Mouse (Mus musculus) intestine, postnatal 0 days (tissue): ENCODE measurements at regions not wholly inside any gene's neighbourhood (a gene's known extent, or its start where the extent isn't known, plus 50 kb on each side); places are given as distances from the start of the nearest gene placed in this dataset.

ENCODE experiments used
- ATAC-seq: fragments of 200-750 bp; cut with Nextera tagmentation; 2 replicates; pipeline ENCODE4 v1.8.0; 2017; ENCODE audit warnings: mild to moderate bottlenecking, moderate TSS enrichment, moderate library complexity
- H3K27ac ChIP-seq: fragments of 300-500 bp; sonication (generic); 2 replicates; pipeline ENCODE4 v1.5.1; 2014; ENCODE audit warnings: mild to moderate bottlenecking, low read depth, low read length, moderate library complexity
- H3K27me3 ChIP-seq: fragments of 300-500 bp; sonication (generic); replicated peaks from 2 replicates; pipeline ENCODE4 v1.6.1; 2014; ENCODE audit warnings: low read length, mixed read lengths; ENCODE audit not compliant: control insufficient read depth, insufficient read depth
- H3K36me3 ChIP-seq: fragments of 300-500 bp; sonication (generic); 2 replicates; pipeline ENCODE4 v1.6.1; 2014; ENCODE audit warnings: mild to moderate bottlenecking, moderate library complexity; ENCODE audit not compliant: control insufficient read depth, insufficient read depth
- H3K4me1 ChIP-seq: fragments of 300-500 bp; sonication (generic); replicated peaks from 2 replicates; pipeline ENCODE4 v1.6.1; 2014; ENCODE audit warnings: antibody characterized with exemption, low read length, mixed read lengths; ENCODE audit not compliant: control insufficient read depth, insufficient read depth
- H3K4me2 ChIP-seq: fragments of 300-500 bp; sonication (generic); replicated peaks from 2 replicates; pipeline ENCODE4 v1.6.1; 2014; ENCODE audit warnings: low read depth, mild to moderate bottlenecking, moderate library complexity
- H3K4me3 ChIP-seq: fragments of 300-500 bp; sonication (generic); 2 replicates; pipeline ENCODE4 v1.5.1; 2014; ENCODE audit warnings: low read depth, low read length
- H3K9ac ChIP-seq: fragments of 300-500 bp; sonication (generic); 2 replicates; pipeline ENCODE4 v1.6.1; 2014; ENCODE audit warnings: mild to moderate bottlenecking, low read depth, low read length
- H3K9me3 ChIP-seq: fragments of 300-500 bp; sonication (generic); 2 replicates; pipeline ENCODE4 v1.6.1; 2016; ENCODE audit warnings: mixed run types; ENCODE audit not compliant: control insufficient read depth
- CTCF ChIP-seq: sonication (generic); IDR thresholded peaks from 2 replicates; pipeline ENCODE4 v1.5.1; 2016; ENCODE audit warnings: low read depth, mild to moderate bottlenecking, control low read depth, antibody characterized with exemption, moderate library complexity
- WGBS: fragments of 180-500 bp; shearing (Covaris S2); extraction: QIAGEN DNeasy Blood & Tissue Kit; methylation state at CpG from one replicate; pipeline ENCODE4 v1.1.7; 2014; 5-methylcytosine and 5-hydroxymethylcytosine counted together

- ATAC-seq: peak; percentile 100
Measured at GRCm38 (mm10) chr1:102628061-102628460, 2140.3 kb upstream of the Cdh20 start.

GRCm38 (mm10) chr1:102644379-102644778 is 2123.9 kb upstream of the Cdh20 start:
- Histone ChIP-seq H3K9me3 (no peaks in the 10 kb centered on the region), H3K4me1 (no peaks in the 10 kb centered on the region), H3K9ac (no peak overlapping the region), H3K27ac (no peak overlapping the region), H3K4me3 (no peak overlapping the region), H3K27me3 (no peaks in the 10 kb centered on the region), H3K4me2 (no peak overlapping the region), H3K36me3 (no peaks in the 10 kb centered on the region)
- no peak for ATAC-seq
- 54% methylated on average over 1 of the region's 1 CpGs for WGBS
- no peak for TF ChIP-seq CTCF

More at GRCm38 (mm10) chr1:102628061-102628460, 2140.3 kb upstream of the Cdh20 start:
- no peak for TF ChIP-seq CTCF
- H3K9me3 ChIP-seq: no peaks in the 10 kb centered on the region
- H3K27ac ChIP-seq: no peak overlapping the region
- 76% methylated on average over 7 of the region's 7 CpGs for WGBS
- no peaks in the 10 kb centered on the region for H3K27me3 ChIP-seq
- no peak overlapping the region for H3K9ac ChIP-seq
- no peaks in the 10 kb centered on the region for H3K36me3 ChIP-seq
- H3K4me2 ChIP-seq: no peak overlapping the region
- H3K4me3 ChIP-seq: no peak overlapping the region
- H3K4me1 ChIP-seq: no peaks in the 10 kb centered on the region

GRCm38 (mm10) chr1:102687367-102688070 is 2080.8 kb upstream of the Cdh20 start:
- no peak overlapping the region for H3K27ac ChIP-seq
- no peaks in the 10 kb centered on the region for H3K9me3 ChIP-seq
- no peak overlapping the region for H3K9ac ChIP-seq
- H3K4me1 ChIP-seq: no peaks in the 10 kb centered on the region
- no peak for ATAC-seq
- no peak overlapping the region for H3K4me3 ChIP-seq
- 83% methylated on average over 2 of the region's 2 CpGs for WGBS
- no peaks in the 10 kb centered on the region for H3K36me3 ChIP-seq
- no peak overlapping the region for H3K4me2 ChIP-seq
- TF ChIP-seq CTCF: no peak
- H3K27me3 ChIP-seq: no peaks in the 10 kb centered on the region

- no peak overlapping the region for H3K4me2 ChIP-seq
- no peaks in the 10 kb centered on the region for H3K4me1 ChIP-seq
- no peak overlapping the region for H3K9ac ChIP-seq
- no peak overlapping the region for H3K4me3 ChIP-seq
- no peaks in the 10 kb centered on the region for H3K36me3 ChIP-seq
- H3K27ac ChIP-seq: no peak overlapping the region
- WGBS: 76% methylated on average over 2 of the region's 2 CpGs
- no peaks in the 10 kb centered on the region for H3K27me3 ChIP-seq
- TF ChIP-seq CTCF: no peak
- H3K9me3 ChIP-seq: no peaks in the 10 kb centered on the region
- no peak for ATAC-seq
Measured at GRCm38 (mm10) chr1:102716459-102716858, 2051.9 kb upstream of the Cdh20 start.

GRCm38 (mm10) chr1:102733991-102734390 is 2034.3 kb upstream of the Cdh20 start:
- Histone ChIP-seq H3K36me3 (no peaks in the 10 kb centered on the region), H3K9ac (no peak overlapping the region), H3K27me3 (no peaks in the 10 kb centered on the region), H3K4me3 (no peak overlapping the region), H3K9me3 (no peaks in the 10 kb centered on the region), H3K27ac (no peak overlapping the region), H3K4me1 (no peaks in the 10 kb centered on the region), H3K4me2 (no peak overlapping the region)
- WGBS: 90% methylated on average over 1 of the region's 1 CpGs
- TF ChIP-seq CTCF: no peak
- no peak for ATAC-seq

- Histone ChIP-seq H3K9ac (no peak overlapping the region), H3K4me3 (no peak overlapping the region), H3K27ac (no peak overlapping the region), H3K4me1 (no peaks in the 10 kb centered on the region), H3K36me3 (no peaks in the 10 kb centered on the region), H3K27me3 (no peaks in the 10 kb centered on the region), H3K4me2 (no peak overlapping the region), H3K9me3 (no peaks in the 10 kb centered on the region)
- ATAC-seq: no peak
- whole genome bisulfite sequencing: 30% methylated on average over 3 of the region's 3 CpGs
- no peak for TF ChIP-seq CTCF
Measured at GRCm38 (mm10) chr1:102735392-102735791, 2032.9 kb upstream of the Cdh20 start.

- Histone ChIP-seq H3K9ac (no peak overlapping the region), H3K27ac (no peak overlapping the region), H3K9me3 (no peaks in the 10 kb centered on the region), H3K4me3 (no peak overlapping the region), H3K4me1 (no peaks in the 10 kb centered on the region), H3K27me3 (no peaks in the 10 kb centered on the region), H3K36me3 (no peaks in the 10 kb centered on the region), H3K4me2 (no peak overlapping the region)
- WGBS: 83% methylated on average over 1 of the region's 1 CpGs
- no peak for ATAC-seq
- TF ChIP-seq CTCF: no peak
Measured at GRCm38 (mm10) chr1:102757941-102758340, 2010.4 kb upstream of the Cdh20 start.
